Mouse (Mus musculus) lung, postnatal 36 days (tissue): ENCODE results near the gene Inpp5e.

ENCODE experiments used
- DNase-seq: peaks from one replicate; pipeline ENCODE4 v3.0.0; 2022; ENCODE audit warnings: mixed read lengths

The Inpp5e gene

GRCm38 (mm10) chr2:26359983-26360382 lies 49.0 kb downstream of the Inpp5e start:
- peak; percentile 51 for DNase-seq

GRCm38 (mm10) chr2:26358667-26359320 lies 50.2 kb downstream of the Inpp5e start:
- DNase-seq = no peak

GRCm38 (mm10) chr2:26357484-26357883 lies 51.5 kb downstream of the Inpp5e start:
- no peak for DNase-seq

GRCm38 (mm10) chr2:26356678-26357077 lies 52.3 kb downstream of the Inpp5e start:
- peak; percentile 55 for DNase-seq

GRCm38 (mm10) chr2:26356231-26356630 lies 52.8 kb downstream of the Inpp5e start:
- DNase-seq = no peak

GRCm38 (mm10) chr2:26354401-26354800 lies 54.6 kb downstream of the Inpp5e start:
- no peak for DNase-seq

GRCm38 (mm10) chr2:26353066-26353980 lies 55.7 kb downstream of the Inpp5e start:
- no peak for DNase-seq

GRCm38 (mm10) chr2:26352291-26352910 lies 56.6 kb downstream of the Inpp5e start:
- DNase-seq = no peak

GRCm38 (mm10) chr2:26351358-26352290 lies 57.4 kb downstream of the Inpp5e start, which contains the start of gene Dnlz:
Gene Dnlz, minus strand, starts transcription at chr2:26352110.
- peak; percentile 96 for DNase-seq

GRCm38 (mm10) chr2:26348241-26348640 lies 60.8 kb downstream of the Inpp5e start:
- DNase-seq = peak; percentile 75
